Mouse (Mus musculus) pancreas, adult 10 weeks (tissue): ENCODE measurements around the gene Chrna7. TPM values are rescaled to one million over a fixed set of nuclear protein-coding genes. Genes with fewer than 3 reads are reported as not detected.

Source experiments
- polyA plus RNA-seq: library from polyadenylated mRNA; stranded (reverse); fragments of 350-450 nt; fragmentation: Illumina TruSeq; extraction: RNeasy Lipid Tissue Mini Kit (QIAGEN cat#74804); gene quantifications from one replicate; pipeline ENCODE4 v1.2.3, GENCODE M21; 2015; ENCODE audit warnings: low read depth, low replicate concordance; ENCODE audit not compliant: insufficient read depth

Gene Chrna7
- 0.52 TPM for polyA plus RNA-seq

DNA sequence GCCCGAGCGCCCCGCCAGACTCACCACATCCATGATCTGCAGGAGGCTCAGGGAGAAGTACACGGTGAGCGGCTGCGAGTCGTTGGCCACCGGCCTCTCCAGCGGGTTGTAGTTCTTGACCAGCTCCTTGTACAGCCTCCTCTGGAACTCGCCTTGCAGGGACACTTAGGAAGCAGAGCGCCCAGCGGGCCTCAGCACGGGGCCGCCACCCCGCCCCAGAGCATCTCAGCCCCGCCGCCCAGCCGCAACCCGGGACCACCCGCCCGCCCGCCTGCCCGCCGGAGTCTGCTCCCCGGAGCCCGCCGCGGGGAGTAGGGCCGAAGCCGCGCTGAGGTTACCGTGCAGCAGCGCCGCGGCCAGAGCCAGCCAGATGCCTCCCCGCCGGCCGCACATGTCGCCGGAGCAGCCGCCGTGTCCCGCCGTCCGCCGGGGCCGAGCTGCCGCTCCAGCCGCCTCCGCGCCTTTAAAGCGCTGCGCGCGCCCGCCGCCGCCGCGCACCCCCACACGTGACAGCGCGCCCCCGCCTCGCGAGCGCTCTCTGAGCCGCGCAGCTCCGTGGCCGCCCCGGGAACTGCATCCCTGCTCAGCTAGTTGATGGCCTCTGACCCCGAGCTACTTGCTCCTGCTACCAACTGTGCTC is at the start of gene Chrna7:
Chrna7 (minus strand) TSS at position 486 of the 640 bp plus-strand sequence.

Other genes starting within 250 kb of the Chrna7 start
- gene Otud7a, start 232.2 kb upstream of the Chrna7 start, polyA plus RNA-seq = 0.59 TPM